Mouse (Mus musculus): ENCODE results near the gene Lin52.

GRCm38 (mm10) chr12:84546028-84546427, 94.8 kb downstream of the Lin52 start:
- TF ChIP-seq CTCF (IDR thresholded peaks at IDR 0.05; ENCODE audit: low read depth, low read length) (peak; percentile 52), POLR2A (IDR thresholded peaks at IDR 0.05; ENCODE audit: borderline replicate concordance, low read depth, low read length) (no peak)

Data from bone marrow macrophage, adult 2 months (primary cell).